Mouse (Mus musculus): Measurements from ENCODE around the gene Tmem107.

The Tmem107 gene

GRCm38 (mm10) chr11:69105796-69106195, 35.2 kb downstream of the Tmem107 start:
- DNase-seq (ENCODE audit: low read depth, low spot score) = no peak

- DNase-seq (ENCODE audit: low read depth, low spot score) = no peak
Measured at GRCm38 (mm10) chr11:69106299-69106698, 35.7 kb downstream of the Tmem107 start.

- DNase-seq (ENCODE audit: low read depth, low spot score) = no peak
Measured at GRCm38 (mm10) chr11:69106842-69107241, 36.2 kb downstream of the Tmem107 start.

- DNase-seq (ENCODE audit: low read depth, low spot score) = no peak
Measured at GRCm38 (mm10) chr11:69107676-69108075, 37.1 kb downstream of the Tmem107 start.

- DNase-seq (ENCODE audit: low read depth, low spot score) = no peak
Measured at GRCm38 (mm10) chr11:69108223-69108622, 37.6 kb downstream of the Tmem107 start.

- no peak for DNase-seq (ENCODE audit: low read depth, low spot score)
Measured at GRCm38 (mm10) chr11:69109032-69109900, 38.7 kb downstream of the Tmem107 start.

GRCm38 (mm10) chr11:69110319-69111046, 39.9 kb downstream of the Tmem107 start:
- peak; percentile 87 for DNase-seq (ENCODE audit: low read depth, low spot score)

- DNase-seq (ENCODE audit: low read depth, low spot score) = no peak
Measured at GRCm38 (mm10) chr11:69111051-69111810, 40.6 kb downstream of the Tmem107 start.

GRCm38 (mm10) chr11:69111865-69112264, 41.3 kb downstream of the Tmem107 start:
- DNase-seq (ENCODE audit: low read depth, low spot score) = peak; percentile 83

- no peak for DNase-seq (ENCODE audit: low read depth, low spot score)
Measured at GRCm38 (mm10) chr11:69114018-69114417, 43.4 kb downstream of the Tmem107 start.

- DNase-seq (ENCODE audit: low read depth, low spot score) = no peak
Measured at GRCm38 (mm10) chr11:69114621-69115020, 44.0 kb downstream of the Tmem107 start.

GRCm38 (mm10) chr11:69116843-69117242, 46.2 kb downstream of the Tmem107 start:
- no peak for DNase-seq (ENCODE audit: low read depth, low spot score)

- peak; percentile 75 for DNase-seq (ENCODE audit: low read depth, low spot score)
Measured at GRCm38 (mm10) chr11:69117737-69118695, 47.4 kb downstream of the Tmem107 start.

GRCm38 (mm10) chr11:69118765-69119164, 48.2 kb downstream of the Tmem107 start:
- DNase-seq (ENCODE audit: low read depth, low spot score) = peak; percentile 92

- no peak for DNase-seq (ENCODE audit: low read depth, low spot score)
Measured at GRCm38 (mm10) chr11:69119446-69120155, 49.0 kb downstream of the Tmem107 start.

GRCm38 (mm10) chr11:69120221-69121000, 49.8 kb downstream of the Tmem107 start, which contains the start of gene Hes7:
TSS of gene Hes7 (plus strand) at chr11:69120404.
- DNase-seq (ENCODE audit: low read depth, low spot score) = no peak

GRCm38 (mm10) chr11:69121001-69121740, 50.6 kb downstream of the Tmem107 start:
- DNase-seq (ENCODE audit: low read depth, low spot score) = peak; percentile 41

- DNase-seq (ENCODE audit: low read depth, low spot score) = peak; percentile 47
Measured at GRCm38 (mm10) chr11:69121741-69122335, 51.2 kb downstream of the Tmem107 start.
